Comparison of ENCODE assay signal across 33 mouse cellular contexts in genomic region chr2:143089866-143090265, GRCm38 (mm10). TPM values are rescaled to one million over a fixed set of nuclear protein-coding genes. Genes with fewer than 3 reads are reported as not detected.
"Had no signal": no experiment of that assay in that cellular context is flagged by ENCODE, and none has a peak within 500 bp of the region (broad histone marks: within the 10 kb centered on the region; RNA-seq: fewer than 3 reads in every experiment).

No protein-coding gene starts in this region.

- H3K27me3 ChIP-seq: limb, embryonic 15.5 days; liver, embryonic 12.5 days; liver, embryonic 13.5 days; liver, embryonic 15.5 days; lung, embryonic 15.5 days; midbrain, embryonic 12.5 days; midbrain, embryonic 13.5 days; midbrain, embryonic 15.5 days had no signal

- H3K4me3 ChIP-seq: limb, embryonic 10.5 days; limb, embryonic 12.5 days; limb, embryonic 13.5 days; limb, embryonic 15.5 days; liver, embryonic 12.5 days; liver, embryonic 13.5 days; liver, embryonic 15.5 days; lung, embryonic 15.5 days; megakaryocyte, embryonic 14.5 days; midbrain, embryonic 10.5 days; midbrain, embryonic 12.5 days; midbrain, embryonic 13.5 days; midbrain, embryonic 15.5 days; myocyte had no signal

- H3K4me2 ChIP-seq: limb, embryonic 12.5 days; limb, embryonic 13.5 days; limb, embryonic 15.5 days; liver, embryonic 11.5 days; liver, embryonic 12.5 days; liver, embryonic 13.5 days; liver, embryonic 15.5 days; lung, embryonic 14.5 days; lung, embryonic 15.5 days; midbrain, embryonic 11.5 days; midbrain, embryonic 12.5 days; midbrain, embryonic 13.5 days; midbrain, embryonic 15.5 days had no signal

- H3K36me3 ChIP-seq: limb, embryonic 10.5 days; limb, embryonic 12.5 days; limb, embryonic 13.5 days; limb, embryonic 15.5 days; liver, embryonic 12.5 days; liver, embryonic 13.5 days; liver, embryonic 15.5 days; lung, embryonic 15.5 days; midbrain, embryonic 10.5 days; midbrain, embryonic 12.5 days; midbrain, embryonic 13.5 days; midbrain, embryonic 15.5 days had no signal

- H3K9me3 ChIP-seq: limb, embryonic 10.5 days; limb, embryonic 12.5 days; limb, embryonic 13.5 days; limb, embryonic 15.5 days; liver, embryonic 12.5 days; liver, embryonic 13.5 days; liver, embryonic 15.5 days; lung, embryonic 15.5 days; megakaryocyte, embryonic 14.5 days; midbrain, embryonic 10.5 days; midbrain, embryonic 12.5 days; midbrain, embryonic 13.5 days; midbrain, embryonic 15.5 days had no signal

- H3K27ac ChIP-seq: limb, embryonic 10.5 days; limb, embryonic 12.5 days; limb, embryonic 13.5 days; limb, embryonic 15.5 days; liver, embryonic 12.5 days; liver, embryonic 13.5 days; liver, embryonic 14.5 days; liver, embryonic 15.5 days; lung, embryonic 15.5 days; macrophage; midbrain, embryonic 10.5 days; midbrain, embryonic 12.5 days; midbrain, embryonic 13.5 days; midbrain, embryonic 15.5 days had no signal

- DNase-seq: left cerebral cortex, postnatal 4 days; liver; liver, embryonic 13.5 days; liver, postnatal 0 days; lung, adult 18-20 months; lung, adult 2 months; lung, embryonic 14.5 days; lung, postnatal 10 days; lung, postnatal 14 days; lung, postnatal 36 days; lung, postnatal 4 days; midbrain, embryonic 14.5 days had no signal

- ATAC-seq: liver, embryonic 12.5 days; liver, postnatal 0 days; midbrain, embryonic 13.5 days; midbrain, embryonic 15.5 days; midbrain, embryonic 16.5 days had no signal

- H3K4me1 ChIP-seq: limb, embryonic 12.5 days; limb, embryonic 13.5 days; limb, embryonic 15.5 days; liver, embryonic 12.5 days; liver, embryonic 13.5 days; liver, embryonic 15.5 days; lung, embryonic 15.5 days; midbrain, embryonic 12.5 days; midbrain, embryonic 13.5 days; midbrain, embryonic 15.5 days had no signal

- H3K9ac ChIP-seq: limb, embryonic 12.5 days; limb, embryonic 13.5 days; limb, embryonic 15.5 days; liver, embryonic 12.5 days; liver, embryonic 13.5 days; liver, embryonic 14.5 days; liver, embryonic 15.5 days; liver, postnatal 0 days; lung, embryonic 14.5 days; lung, embryonic 15.5 days; midbrain, embryonic 12.5 days; midbrain, embryonic 13.5 days; midbrain, embryonic 15.5 days had no signal

RNA-seq across cellular contexts. Expression of gene Otor, which starts 11.6 kb away (rescaled TPM):
- polyA plus RNA-seq: liver, adult 2 months; liver, embryonic 15.5 days; liver, embryonic 16.5 days; liver, postnatal 0 days; lung, adult 2 months; macrophage; midbrain, postnatal 0 days; myocyte had no signal
